Mouse (Mus musculus) midbrain, embryonic 14.5 days (tissue): ENCODE data around the gene Hdac4. TPM values are rescaled to one million over a fixed set of nuclear protein-coding genes. Genes with fewer than 3 reads are reported as not detected.

Source experiments
- ATAC-seq: fragments of 200-750 bp; cut with Nextera tagmentation; 2 replicates; pipeline ENCODE4 v1.8.0; 2017; ENCODE audit warnings: moderate number of reproducible peaks, moderate library complexity; ENCODE audit not compliant: low FRiP score, low TSS enrichment
- DNase-seq: peaks from one replicate; pipeline ENCODE4 v3.0.0-alpha.2; 2015
- H3K27ac ChIP-seq: fragments of 300-500 bp; sonication (generic); replicated peaks from 2 replicates; pipeline ENCODE4 v1.5.1; 2014; ENCODE audit warnings: mild to moderate bottlenecking, low read depth, low read length, moderate library complexity
- H3K27me3 ChIP-seq: fragments of 300-500 bp; sonication (generic); 2 replicates; pipeline ENCODE4 v1.6.1; 2014; ENCODE audit warnings: low read length, control low read depth, mixed read lengths; ENCODE audit not compliant: control insufficient read depth, insufficient read depth
- H3K36me3 ChIP-seq: fragments of 300-500 bp; sonication (generic); 2 replicates; pipeline ENCODE4 v1.6.1; 2014; ENCODE audit warnings: low read length, control low read depth; ENCODE audit not compliant: control insufficient read depth, insufficient read depth
- H3K4me1 ChIP-seq: fragments of 300-500 bp; sonication (generic); 2 replicates; pipeline ENCODE4 v1.6.1; 2014; ENCODE audit warnings: mild to moderate bottlenecking, antibody characterized with exemption, low read length, control low read depth; ENCODE audit not compliant: control insufficient read depth, insufficient read depth
- H3K4me2 ChIP-seq: fragments of 300-500 bp; sonication (generic); 2 replicates; pipeline ENCODE4 v1.6.1; 2014; ENCODE audit warnings: mild to moderate bottlenecking, low read length, moderate library complexity
- H3K4me3 ChIP-seq: fragments of 300-500 bp; sonication (generic); replicated peaks from 2 replicates; pipeline ENCODE4 v1.5.1; 2014; ENCODE audit warnings: low read depth, low read length
- H3K9ac ChIP-seq: fragments of 300-500 bp; sonication (generic); replicated peaks from 2 replicates; pipeline ENCODE4 v1.6.1; 2014; ENCODE audit warnings: mild to moderate bottlenecking, low read length, moderate library complexity
- H3K9me3 ChIP-seq: fragments of 300-500 bp; sonication (generic); 2 replicates; pipeline ENCODE4 v1.6.1; 2016; ENCODE audit warnings: low read length, control low read depth, mixed read lengths; ENCODE audit not compliant: control insufficient read depth
- WGBS: fragments of 180-500 bp; shearing (Covaris S2); extraction: QIAGEN DNeasy Blood & Tissue Kit; methylation state at CpG from one replicate; pipeline ENCODE4 v1.1.7; 2014; 5-methylcytosine and 5-hydroxymethylcytosine counted together
- polyA plus RNA-seq: library from polyadenylated mRNA; unstranded; fragments of >200 nt; fragmentation: Nextera tagmentation; extraction: Ambion mirVana; gene quantifications from 2 replicates; pipeline ENCODE4 v1.2.1, GENCODE M21; 2014

Hdac4 gene
- polyA plus RNA-seq, 1 experiment from 2014 or later = 27.0 TPM

DNA sequence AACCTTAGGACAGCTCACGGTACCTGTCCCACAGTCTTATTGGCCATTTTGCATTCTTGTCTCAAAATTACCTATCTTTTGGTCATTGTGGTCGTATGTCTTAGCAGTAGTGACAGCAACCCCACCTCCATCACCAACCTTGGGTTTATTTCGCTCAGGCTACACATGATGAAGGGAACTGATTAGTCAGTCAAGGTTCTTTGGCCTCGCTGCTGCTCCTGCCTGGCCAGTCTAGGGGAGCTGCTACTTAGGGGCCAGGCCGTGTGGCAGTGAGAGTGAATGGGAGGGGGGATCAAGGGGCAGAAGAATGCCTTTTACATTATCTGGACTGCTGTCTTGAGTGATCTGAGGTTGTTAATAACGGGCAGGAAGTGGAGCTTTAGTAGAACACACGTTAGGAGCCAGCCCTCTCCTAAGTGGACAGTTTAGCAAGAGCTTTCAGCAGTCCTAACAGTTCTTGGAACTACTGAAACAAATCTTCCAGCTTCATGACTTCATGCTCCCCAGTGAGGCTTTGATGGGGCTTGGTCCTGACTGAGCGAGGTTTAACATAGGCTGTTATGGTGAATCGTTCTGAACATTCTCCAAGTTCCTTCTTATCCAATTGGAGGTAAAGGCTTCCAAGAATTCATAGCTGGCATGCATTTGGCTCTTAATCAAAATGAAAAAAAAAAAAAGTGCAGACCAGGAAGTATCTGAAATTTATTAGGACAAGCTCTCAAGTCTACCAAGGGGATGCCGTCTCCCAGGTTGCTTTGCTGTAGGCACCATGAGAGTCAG lies 267.8 kb downstream of the Hdac4 start:
- Histone ChIP-seq H3K9ac (no peak overlapping the region), H3K36me3 (peaks cover 25% of the 10 kb centered on the region), H3K27me3 (no peaks in the 10 kb centered on the region), H3K4me2 (no peak overlapping the region), H3K4me1 (no peaks in the 10 kb centered on the region), H3K4me3 (no peak overlapping the region), H3K9me3 (no peaks in the 10 kb centered on the region), H3K27ac (no peak overlapping the region)
- ATAC-seq (no peak), DNase-seq (no peak)
- WGBS = 91% methylated on average over 10 of the region's 10 CpGs

DNA sequence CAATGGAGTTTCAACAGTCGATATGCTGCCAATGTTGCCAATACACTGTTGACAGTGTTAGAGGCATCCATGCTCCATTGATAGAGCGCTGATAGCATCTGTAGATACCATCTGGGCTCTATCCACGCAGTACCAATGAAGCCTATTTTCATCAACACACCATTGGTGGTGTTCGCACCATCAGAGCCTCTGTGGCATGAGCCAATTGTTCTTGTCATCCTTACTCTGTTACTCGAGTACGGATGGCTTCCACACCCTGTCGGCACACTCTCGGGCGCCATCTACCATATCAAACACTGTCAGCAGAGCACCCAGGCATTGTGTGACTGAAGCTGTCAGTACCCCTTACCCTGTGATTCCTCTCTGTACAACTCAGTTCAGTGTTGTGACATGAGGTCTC lies 271.9 kb downstream of the Hdac4 start:
- Histone ChIP-seq H3K9ac (no peak overlapping the region), H3K27ac (no peak overlapping the region), H3K27me3 (no peaks in the 10 kb centered on the region), H3K4me3 (no peak overlapping the region), H3K9me3 (no peaks in the 10 kb centered on the region), H3K36me3 (no peaks in the 10 kb centered on the region), H3K4me2 (no peak overlapping the region), H3K4me1 (no peaks in the 10 kb centered on the region)
- ATAC-seq (no peak), DNase-seq (no peak)
- 96% methylated on average over 9 of the region's 9 CpGs for WGBS

DNA sequence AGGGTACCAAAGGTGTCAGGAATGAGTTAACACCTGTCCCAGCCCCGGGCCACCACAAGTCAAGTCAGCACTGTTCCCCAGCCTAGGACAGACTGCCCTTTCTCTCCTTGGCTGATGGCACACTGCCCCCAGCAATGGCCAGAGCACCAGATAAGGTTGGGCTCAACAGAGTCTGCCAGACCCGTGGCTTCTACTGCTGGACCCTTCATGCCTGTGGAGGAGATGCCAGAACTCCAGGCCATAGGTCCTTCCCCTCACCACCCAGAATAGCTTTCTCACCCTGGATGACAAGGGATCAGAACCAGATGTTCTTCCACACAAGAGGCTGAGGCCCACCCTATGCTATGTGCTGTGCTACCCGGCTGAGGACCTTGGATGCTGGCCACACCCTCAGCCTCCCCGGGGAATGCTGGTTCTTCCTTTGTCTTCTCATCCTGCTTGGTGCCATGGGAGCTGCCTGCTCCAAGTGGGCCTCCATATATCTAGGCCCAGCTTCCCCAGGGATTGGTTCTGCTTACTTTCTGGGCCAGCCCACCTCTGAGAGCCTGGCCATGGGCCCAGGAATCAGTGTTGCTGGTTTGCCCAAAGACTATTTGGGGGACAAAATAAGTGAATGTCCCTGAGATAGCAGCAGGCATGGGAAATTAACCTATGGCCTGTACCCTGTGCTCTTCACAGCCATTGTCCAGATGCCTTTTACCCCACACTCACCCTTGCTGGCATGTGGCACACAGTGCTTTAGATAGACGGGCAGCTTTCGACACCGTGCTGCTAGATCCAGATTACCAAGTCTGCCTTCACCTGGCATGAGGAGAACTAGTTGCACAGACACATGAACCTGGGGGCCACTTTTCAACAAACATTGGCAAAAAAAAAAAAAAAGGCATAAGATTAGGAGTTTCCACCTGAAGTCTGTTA lies 273.0 kb downstream of the Hdac4 start:
- Histone ChIP-seq H3K27me3 (no peaks in the 10 kb centered on the region), H3K36me3 (no peaks in the 10 kb centered on the region), H3K27ac (no peak overlapping the region), H3K9me3 (no peaks in the 10 kb centered on the region), H3K4me3 (no peak overlapping the region), H3K4me2 (no peak overlapping the region), H3K9ac (no peak overlapping the region), H3K4me1 (no peaks in the 10 kb centered on the region)
- ATAC-seq = no peak
- no peak for DNase-seq
- 87% methylated on average over 7 of the region's 7 CpGs for WGBS

DNA sequence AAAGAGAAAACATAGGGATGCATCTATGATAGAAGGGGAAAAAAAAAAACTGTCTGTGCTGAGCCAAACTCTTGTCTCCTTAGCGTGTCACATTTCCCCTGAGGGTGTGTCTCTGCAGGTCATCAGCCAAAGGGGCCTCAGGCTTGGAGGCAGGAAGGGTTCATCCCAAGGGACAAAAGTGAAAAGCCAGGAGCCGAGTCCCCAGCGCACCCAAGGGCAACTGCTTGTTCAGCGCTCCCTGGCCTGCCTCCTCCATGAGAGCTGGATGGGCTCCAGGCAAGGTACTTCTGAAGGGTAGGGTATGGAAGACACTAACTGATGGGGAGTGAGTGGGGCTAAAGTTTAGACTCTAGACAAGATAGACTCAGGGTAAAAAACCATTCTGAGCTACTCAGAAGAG lies 273.8 kb downstream of the Hdac4 start:
- 92% methylated on average over 4 of the region's 4 CpGs for WGBS

DNA sequence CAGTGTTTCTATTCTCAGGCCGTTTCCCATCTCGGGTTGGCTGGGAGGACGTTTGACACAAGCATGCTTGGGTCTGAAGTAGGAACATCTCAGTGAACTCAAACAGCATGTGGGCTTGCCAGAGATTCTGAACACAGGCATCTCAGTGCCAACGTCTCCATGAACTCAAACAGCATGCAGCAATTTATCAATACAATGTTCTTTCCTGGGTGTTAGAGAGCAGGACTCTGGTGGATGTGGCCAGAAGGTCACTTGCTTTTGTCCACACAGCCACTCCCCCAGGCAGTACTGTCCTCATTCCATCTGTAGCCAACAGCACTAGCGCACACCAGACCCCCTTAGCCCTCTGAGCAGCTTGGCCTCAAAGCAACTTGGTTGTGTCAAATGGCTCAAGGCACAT lies 274.2 kb downstream of the Hdac4 start:
- no peaks in the 10 kb centered on the region for H3K9me3 ChIP-seq
- no peaks in the 10 kb centered on the region for H3K36me3 ChIP-seq
- no peaks in the 10 kb centered on the region for H3K27me3 ChIP-seq
- H3K9ac ChIP-seq = no peak overlapping the region
- 79% methylated on average over 5 of the region's 5 CpGs for WGBS
- no peak overlapping the region for H3K4me3 ChIP-seq
- ATAC-seq = no peak
- H3K27ac ChIP-seq = no peak overlapping the region
- H3K4me1 ChIP-seq = no peaks in the 10 kb centered on the region
- DNase-seq = no peak
- H3K4me2 ChIP-seq = no peak overlapping the region

More for the DNA sequence above, 273.8 kb downstream of the Hdac4 start:
- H3K9me3 ChIP-seq = no peaks in the 10 kb centered on the region
- no peak overlapping the region for H3K9ac ChIP-seq
- H3K27me3 ChIP-seq = no peaks in the 10 kb centered on the region
- H3K27ac ChIP-seq = no peak overlapping the region
- no peaks in the 10 kb centered on the region for H3K36me3 ChIP-seq
- DNase-seq (no peak), ATAC-seq (no peak)
- H3K4me1 ChIP-seq = no peaks in the 10 kb centered on the region
- H3K4me3 ChIP-seq = no peak overlapping the region
- no peak overlapping the region for H3K4me2 ChIP-seq

DNA sequence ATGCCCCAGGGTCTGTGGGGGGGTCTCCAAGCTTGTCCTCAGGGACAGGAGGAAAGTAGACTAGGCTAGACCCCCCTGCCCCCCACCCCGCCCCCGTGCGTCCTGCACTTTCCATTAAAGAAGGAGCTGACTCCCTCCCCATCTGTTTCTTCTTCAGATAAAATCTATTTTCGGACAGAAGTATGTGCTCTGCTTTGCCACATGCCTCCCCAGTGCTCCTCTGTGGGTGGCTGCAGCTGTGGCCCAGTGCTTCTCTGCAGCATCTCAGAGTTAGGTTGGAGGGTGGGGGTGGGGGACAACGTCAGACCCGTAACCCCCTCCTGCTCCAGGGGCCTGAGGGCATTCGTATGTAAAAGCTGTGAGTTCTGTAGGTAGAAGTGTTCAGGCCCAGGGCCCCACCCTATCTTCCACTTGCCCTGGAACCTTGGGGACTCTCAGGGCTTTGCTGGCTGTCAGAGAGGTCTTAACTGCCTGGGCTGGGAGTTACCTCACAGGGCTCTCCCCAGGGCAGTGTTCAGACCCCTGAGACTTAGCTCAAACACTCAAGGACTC lies 275.4 kb downstream of the Hdac4 start:
- ATAC-seq = no peak
- no peak overlapping the region; the same call in 1 of the 2 replicates for H3K27ac ChIP-seq
- H3K9ac ChIP-seq = no peak overlapping the region
- DNase-seq = no peak
- H3K4me2 ChIP-seq = no peak overlapping the region
- H3K9me3 ChIP-seq = no peaks in the 10 kb centered on the region
- H3K4me1 ChIP-seq = no peaks in the 10 kb centered on the region
- no peaks in the 10 kb centered on the region for H3K36me3 ChIP-seq
- no peak overlapping the region for H3K4me3 ChIP-seq
- no peaks in the 10 kb centered on the region for H3K27me3 ChIP-seq
- WGBS = 49% methylated on average over 7 of the region's 7 CpGs

DNA sequence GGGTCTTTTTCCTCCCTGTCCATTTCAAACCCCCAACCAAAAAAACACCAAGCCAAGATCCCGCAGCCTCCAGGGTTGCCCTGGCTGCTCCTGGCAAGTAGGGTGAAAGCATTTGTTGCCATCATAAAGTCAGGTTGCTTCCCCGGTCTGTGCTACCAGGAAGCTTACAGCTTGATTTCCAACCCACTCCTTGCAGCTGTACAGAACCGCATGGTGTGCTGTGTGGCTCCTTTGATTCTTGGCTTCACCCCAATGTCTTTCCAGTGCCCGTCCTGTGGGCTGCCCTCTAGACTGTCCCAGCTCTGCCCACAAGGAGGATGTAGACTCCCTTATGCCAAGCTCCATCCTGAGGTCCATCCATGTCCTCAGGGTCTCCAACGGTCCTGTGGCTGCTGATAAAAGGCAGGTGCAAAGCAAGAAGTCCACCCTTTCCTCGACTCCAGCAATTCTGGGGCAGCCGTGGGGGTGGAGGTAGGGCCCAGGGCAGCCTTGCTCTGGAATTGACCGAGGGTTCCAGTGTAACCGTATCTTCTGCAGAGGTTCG lies 277.2 kb downstream of the Hdac4 start:
- ATAC-seq (no peak), DNase-seq (no peak)
- Histone ChIP-seq H3K27me3 (no peaks in the 10 kb centered on the region), H3K4me1 (no peaks in the 10 kb centered on the region), H3K36me3 (no peaks in the 10 kb centered on the region), H3K9ac (no peak overlapping the region), H3K9me3 (no peaks in the 10 kb centered on the region), H3K4me2 (no peak overlapping the region), H3K4me3 (no peak overlapping the region), H3K27ac (no peak overlapping the region)
- 88% methylated on average over 10 of the region's 10 CpGs for WGBS

DNA sequence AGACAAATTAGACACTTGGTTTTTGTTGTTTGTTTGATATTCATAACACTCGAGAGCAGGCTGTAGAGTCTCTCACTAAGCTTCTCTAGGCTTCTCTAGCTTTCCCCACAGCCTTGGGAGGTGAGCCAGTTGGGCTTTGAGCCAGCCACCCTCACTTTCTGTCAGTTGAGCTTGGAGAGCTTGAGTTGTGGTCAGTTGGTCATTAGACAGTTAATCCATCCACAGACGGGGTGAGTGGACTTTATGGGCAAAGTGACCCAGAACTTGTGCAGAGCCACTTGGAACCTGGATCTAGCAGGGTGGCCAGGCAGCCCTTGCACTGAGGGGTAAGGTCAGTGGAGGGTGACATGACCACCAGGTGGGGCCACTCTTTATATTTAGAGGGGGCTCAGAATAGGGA lies 277.9 kb downstream of the Hdac4 start:
- no peak overlapping the region for H3K9ac ChIP-seq
- no peak overlapping the region for H3K4me3 ChIP-seq
- no peak overlapping the region for H3K27ac ChIP-seq
- no peak overlapping the region for H3K4me2 ChIP-seq
- H3K36me3 ChIP-seq = no peaks in the 10 kb centered on the region
- H3K27me3 ChIP-seq = no peaks in the 10 kb centered on the region
- H3K4me1 ChIP-seq = no peaks in the 10 kb centered on the region
- no peak for DNase-seq
- no peaks in the 10 kb centered on the region for H3K9me3 ChIP-seq
- WGBS = 82% methylated on average over 2 of the region's 2 CpGs
- ATAC-seq = no peak
